Comparison of ENCODE assay signal across 11 mouse cellular contexts in genomic region chr10:59992024-59992423, GRCm38 (mm10).
"Had no signal": no experiment of that assay in that cellular context is flagged by ENCODE, and none has a peak within 500 bp of the region (broad histone marks: within the 10 kb centered on the region; RNA-seq: fewer than 3 reads in every experiment).

No protein-coding gene starts in this region.

- H3K27ac ChIP-seq: limb, embryonic 15.5 days; liver, embryonic 13.5 days; midbrain, embryonic 12.5 days; neural tube, embryonic 13.5 days had no signal

- H3K9ac ChIP-seq: limb, embryonic 15.5 days; liver, embryonic 13.5 days; midbrain, embryonic 12.5 days; neural tube, embryonic 13.5 days had no signal

- ATAC-seq: midbrain, embryonic 16.5 days had no signal

- H3K4me3 ChIP-seq: limb, embryonic 15.5 days; liver, embryonic 13.5 days; midbrain, embryonic 12.5 days; neural tube, embryonic 13.5 days had no signal

- H3K4me1 ChIP-seq: limb, embryonic 15.5 days; liver, embryonic 13.5 days; midbrain, embryonic 12.5 days had no signal

- DNase-seq: liver, embryonic 13.5 days; lung, adult 18-20 months; retina, postnatal 1 day; right cerebral cortex, postnatal 4 days; spleen, adult 18-20 months; thymus, adult 18-20 months; thymus, postnatal 14 days had no signal

- H3K4me2 ChIP-seq: limb, embryonic 15.5 days; liver, embryonic 13.5 days; midbrain, embryonic 12.5 days; neural tube, embryonic 13.5 days had no signal

- H3K27me3 ChIP-seq: limb, embryonic 15.5 days; liver, embryonic 13.5 days; midbrain, embryonic 12.5 days; neural tube, embryonic 13.5 days had no signal

- H3K9me3 ChIP-seq: limb, embryonic 15.5 days; liver, embryonic 13.5 days; midbrain, embryonic 12.5 days; neural tube, embryonic 13.5 days had no signal
